Mouse (Mus musculus): ENCODE data around the gene Pdrg1.

Gene Pdrg1

GRCm38 (mm10) chr2:153014758-153015593 lies at the start of gene Pdrg1:
Pdrg1 (minus strand) TSS chr2:153015427.
- peak; percentile 96 to 97 for DNase-seq

- no peak for DNase-seq
Observed at GRCm38 (mm10) chr2:153064190-153064970, 49.2 kb upstream of the Pdrg1 start.

GRCm38 (mm10) chr2:153063394-153063793 lies 48.2 kb upstream of the Pdrg1 start:
- no peak for DNase-seq

- no peak for DNase-seq
Observed at GRCm38 (mm10) chr2:153060216-153060615, 45.0 kb upstream of the Pdrg1 start.

GRCm38 (mm10) chr2:153058365-153058764 lies 43.1 kb upstream of the Pdrg1 start:
- no peak for DNase-seq

GRCm38 (mm10) chr2:153055270-153055920 lies 40.2 kb upstream of the Pdrg1 start:
- DNase-seq = no peak

- DNase-seq = no peak
Observed at GRCm38 (mm10) chr2:153053896-153054295, 38.7 kb upstream of the Pdrg1 start.

- DNase-seq = peak; percentile 52 to 58
Observed at GRCm38 (mm10) chr2:153052700-153053351, 37.6 kb upstream of the Pdrg1 start.

- no peak for DNase-seq
Observed at GRCm38 (mm10) chr2:153051537-153051936, 36.3 kb upstream of the Pdrg1 start.

GRCm38 (mm10) chr2:153051095-153051494 lies 35.9 kb upstream of the Pdrg1 start:
- DNase-seq = no peak

GRCm38 (mm10) chr2:153049997-153050358 lies 34.8 kb upstream of the Pdrg1 start:
- DNase-seq = no peak

- DNase-seq = no peak
Observed at GRCm38 (mm10) chr2:153049288-153049996, 34.2 kb upstream of the Pdrg1 start.

- peak; percentile 65 to 68 for DNase-seq
Observed at GRCm38 (mm10) chr2:153047828-153048465, 32.7 kb upstream of the Pdrg1 start.

GRCm38 (mm10) chr2:153045884-153046299 lies 30.7 kb upstream of the Pdrg1 start:
- DNase-seq = peak; percentile 60 to 64

- DNase-seq = peak; percentile 33 to 50
Observed at GRCm38 (mm10) chr2:153043886-153044285, 28.7 kb upstream of the Pdrg1 start.

- no peak for DNase-seq
Observed at GRCm38 (mm10) chr2:153036690-153037089, 21.5 kb upstream of the Pdrg1 start.

GRCm38 (mm10) chr2:153033545-153034230 lies 18.5 kb upstream of the Pdrg1 start:
- no peak for DNase-seq

GRCm38 (mm10) chr2:153032973-153033372 lies 17.7 kb upstream of the Pdrg1 start:
- peak in 1 of 2 experiments; percentile 16 for DNase-seq

- peak; percentile 93 to 96 for DNase-seq
Observed at GRCm38 (mm10) chr2:153032083-153032842, 17.0 kb upstream of the Pdrg1 start.
